Mouse (Mus musculus): ENCODE measurements around the gene Gng2.

- TF ChIP-seq CTCF (IDR thresholded peaks at IDR 0.05) = peak; percentile 60
- TF ChIP-seq EP300 (IDR thresholded peaks at IDR 0.05; ENCODE audit: insufficient read depth, low read depth, low read length) = no peak
These were observed 118.3 kb downstream of the Gng2 start for GRCm38 (mm10) chr14:19858808-19859776.
